Comparison of ENCODE assay signal across 9 mouse cellular contexts in the genomic region with DNA sequence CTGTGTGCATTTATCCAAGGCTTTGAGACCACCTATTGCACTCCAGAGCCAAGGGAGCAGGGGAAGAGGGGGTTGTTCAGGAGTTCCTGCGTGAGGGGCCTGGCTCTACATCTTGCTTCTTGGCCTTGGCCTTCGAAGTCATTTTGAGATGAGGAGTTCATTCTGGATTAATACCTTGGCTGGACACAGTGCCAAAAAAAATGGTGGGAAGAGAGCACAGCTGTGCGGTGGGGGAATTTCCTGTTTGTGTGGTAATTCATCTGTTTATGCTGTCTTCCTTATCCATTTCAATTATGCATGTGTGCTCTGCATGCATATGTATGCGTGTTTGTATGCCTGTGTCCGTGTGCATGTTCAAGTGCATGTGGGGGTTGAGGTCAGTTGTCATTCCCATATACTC.
DNase-seq lines count a peak whose midpoint lies in the region; ATAC-seq and TF ChIP-seq lines count a peak whose summit lies in the region.
"Had no signal": no experiment of that assay in that cellular context is flagged by ENCODE, and none has a peak within 500 bp of the region (broad histone marks: within the 10 kb centered on the region; RNA-seq: fewer than 3 reads in every experiment).

No protein-coding gene starts in this region.

- no peak overlapping the region for H3K4me3 ChIP-seq in heart, postnatal 0 days (ENCODE audit: low read depth, low read length)
- H3K4me3 ChIP-seq in lung, postnatal 0 days (ENCODE audit: low read depth, low read length): no peak overlapping the region
- no peak overlapping the region for H3K4me3 ChIP-seq in intestine, postnatal 0 days (ENCODE audit: low read depth, low read length)
- H3K4me3 ChIP-seq in stomach, embryonic 14.5 days (ENCODE audit: low read depth, low read length): no peak overlapping the region
- H3K4me3 ChIP-seq: liver, embryonic 13.5 days had no signal

- no peaks in the 10 kb centered on the region for H3K27me3 ChIP-seq in heart, postnatal 0 days (ENCODE audit: control insufficient read depth, insufficient read depth, low read length)
- H3K27me3 ChIP-seq in lung, postnatal 0 days (replicated peaks; ENCODE audit: insufficient read depth, low read length): 0 out of 2 replicates have a peak, but pooled peaks cover 10% of the 10 kb centered on the region
- H3K27me3 ChIP-seq in intestine, postnatal 0 days (replicated peaks; ENCODE audit: control insufficient read depth, insufficient read depth, low read length): no peaks in the 10 kb centered on the region
- no peaks in the 10 kb centered on the region for H3K27me3 ChIP-seq in stomach, embryonic 14.5 days (ENCODE audit: control insufficient read depth, insufficient read depth, low read length)
- H3K27me3 ChIP-seq: liver, embryonic 13.5 days had no signal

- no peak overlapping the region for H3K9ac ChIP-seq in heart, postnatal 0 days (replicated peaks; ENCODE audit: low read depth, low read length)
- no peak overlapping the region for H3K9ac ChIP-seq in lung, postnatal 0 days (replicated peaks; ENCODE audit: low read depth)
- no peak overlapping the region for H3K9ac ChIP-seq in intestine, postnatal 0 days (ENCODE audit: low read depth, low read length)
- H3K9ac ChIP-seq in stomach, embryonic 14.5 days (replicated peaks; ENCODE audit: low read depth, low read length): no peak overlapping the region
- H3K9ac ChIP-seq: liver, embryonic 13.5 days had no signal

- no peaks in the 10 kb centered on the region for H3K9me3 ChIP-seq in heart, postnatal 0 days (replicated peaks; ENCODE audit: control insufficient read depth, low read length)
- no peaks in the 10 kb centered on the region for H3K9me3 ChIP-seq in lung, postnatal 0 days (ENCODE audit: low read length)
- H3K9me3 ChIP-seq in intestine, postnatal 0 days (ENCODE audit: control insufficient read depth): no peaks in the 10 kb centered on the region
- H3K9me3 ChIP-seq in stomach, embryonic 14.5 days (ENCODE audit: control insufficient read depth, low read depth, low read length): no peaks in the 10 kb centered on the region
- H3K9me3 ChIP-seq: liver, embryonic 13.5 days had no signal

- WGBS in heart, postnatal 0 days: 68% methylated on average over 5 of the region's 5 CpGs
- WGBS in lung, postnatal 0 days: 46% methylated on average over 5 of the region's 5 CpGs
- 66% methylated on average over 5 of the region's 5 CpGs for WGBS in intestine, postnatal 0 days
- WGBS in stomach, embryonic 14.5 days: 54% methylated on average over 5 of the region's 5 CpGs

- TF ChIP-seq CTCF in heart, postnatal 0 days (IDR thresholded peaks at IDR 0.05; ENCODE audit: low read depth): no peak
- no peak for TF ChIP-seq CTCF in lung, postnatal 0 days (IDR thresholded peaks at IDR 0.05)
- no peak for TF ChIP-seq CTCF in intestine, postnatal 0 days (IDR thresholded peaks at IDR 0.05; ENCODE audit: low read depth)

- H3K4me2 ChIP-seq in heart, postnatal 0 days (ENCODE audit: low read depth, low read length): 0 out of 2 replicates have a peak overlapping the region, but pooled peaks have one; percentile 6
- H3K4me2 ChIP-seq in lung, postnatal 0 days (replicated peaks; ENCODE audit: low read depth, low read length): no peak overlapping the region
- peak overlapping the region; percentile 30; the same call in 1 of the 2 replicates for H3K4me2 ChIP-seq in intestine, postnatal 0 days (replicated peaks; ENCODE audit: low read depth)
- 0 out of 2 replicates have a peak overlapping the region, but pooled peaks have one; percentile 1 for H3K4me2 ChIP-seq in stomach, embryonic 14.5 days (replicated peaks; ENCODE audit: low read depth, low read length)
- H3K4me2 ChIP-seq: liver, embryonic 13.5 days had no signal

- DNase-seq in heart, postnatal 0 days (ENCODE audit: low spot score): no peak
- no peak for DNase-seq in heart, adult 11 months
- no peak for DNase-seq in lung, postnatal 0 days (ENCODE audit: low spot score)
- DNase-seq in lung, postnatal 25 days (ENCODE audit: low spot score): no peak
- DNase-seq in spleen, postnatal 36 days (ENCODE audit: low spot score in 2 of 2): no peak
- DNase-seq in right cerebral cortex, postnatal 36 days (ENCODE audit: low spot score in 2 of 2): no peak

- H3K36me3 ChIP-seq in heart, postnatal 0 days (replicated peaks; ENCODE audit: control insufficient read depth, insufficient read depth, low read length): no peaks in the 10 kb centered on the region
- H3K36me3 ChIP-seq in lung, postnatal 0 days (ENCODE audit: insufficient read depth, low read length): no peaks in the 10 kb centered on the region
- no peaks in the 10 kb centered on the region for H3K36me3 ChIP-seq in intestine, postnatal 0 days (ENCODE audit: control insufficient read depth, insufficient read depth)
- no peaks in the 10 kb centered on the region for H3K36me3 ChIP-seq in stomach, embryonic 14.5 days (ENCODE audit: control insufficient read depth, insufficient read depth, low read length)
- H3K36me3 ChIP-seq: liver, embryonic 13.5 days had no signal

- TF ChIP-seq EP300 in heart, postnatal 0 days (IDR thresholded peaks at IDR 0.05; ENCODE audit: low read depth): no peak
- TF ChIP-seq EP300 in lung, postnatal 0 days (IDR thresholded peaks at IDR 0.05): no peak

- ATAC-seq in heart, postnatal 0 days (ENCODE audit: insufficient read depth, low read depth): no peak
- ATAC-seq in lung, postnatal 0 days: 0 out of 2 replicates have a peak, but pooled peaks have one; percentile 5
- no peak for ATAC-seq in intestine, postnatal 0 days
- 0 out of 2 replicates have a peak, but pooled peaks have one; percentile 39 for ATAC-seq in stomach, embryonic 14.5 days (ENCODE audit: insufficient number of reproducible peaks, insufficient read depth, low FRiP score, low read depth)

- 0 out of 2 replicates have a peak overlapping the region, but pooled peaks have one; percentile 26 for H3K27ac ChIP-seq in heart, postnatal 0 days (ENCODE audit: low read depth)
- H3K27ac ChIP-seq in lung, postnatal 0 days (ENCODE audit: low read length): no peak overlapping the region
- peak overlapping the region; percentile 31; the same call in 1 of the 2 replicates for H3K27ac ChIP-seq in intestine, postnatal 0 days (ENCODE audit: low read depth, low read length)
- peak overlapping the region; percentile 16; the same call in 1 of the 2 replicates for H3K27ac ChIP-seq in stomach, embryonic 14.5 days (ENCODE audit: low read length)
- H3K27ac ChIP-seq: liver, embryonic 13.5 days had no signal

- peaks cover 3% of the 10 kb centered on the region; the same call in 1 of the 2 replicates for H3K4me1 ChIP-seq in heart, postnatal 0 days (ENCODE audit: control insufficient read depth, insufficient read depth)
- peaks cover 2% of the 10 kb centered on the region; the same call in 1 of the 2 replicates for H3K4me1 ChIP-seq in lung, postnatal 0 days (ENCODE audit: insufficient read depth, low read depth, low read length)
- no peaks in the 10 kb centered on the region for H3K4me1 ChIP-seq in intestine, postnatal 0 days (replicated peaks; ENCODE audit: control insufficient read depth, insufficient read depth, low read length)
- H3K4me1 ChIP-seq in stomach, embryonic 14.5 days (ENCODE audit: control insufficient read depth, insufficient read depth, low read length): peaks cover 19% of the 10 kb centered on the region; the same call in 1 of the 2 replicates

Comparison
In these comparisons a context has a peak if more than half of its experiments do, and no peak if none do; other contexts are left out.
1. ATAC-seq: peak in lung, postnatal 0 days (single experiment) and stomach, embryonic 14.5 days (single experiment); none in heart, postnatal 0 days (single experiment) and intestine, postnatal 0 days (single experiment).